Mouse (Mus musculus) monocyte, adult 2 months (primary cell): ENCODE data around the gene Pard6b.

ENCODE experiments used
- DNase-seq, 2 experiments: peaks; one replicate each; pipeline ENCODE4 v3.0.0; 2022; ENCODE audit warnings: low spot score in 2 of 2, low read depth in 1 of 2

Gene Pard6b

GRCm38 (mm10) chr2:168125288-168126089 is 44.7 kb downstream of the Pard6b start:
- DNase-seq: no peak

GRCm38 (mm10) chr2:168127767-168128166 is 47.0 kb downstream of the Pard6b start:
- no peak for DNase-seq

DNA sequence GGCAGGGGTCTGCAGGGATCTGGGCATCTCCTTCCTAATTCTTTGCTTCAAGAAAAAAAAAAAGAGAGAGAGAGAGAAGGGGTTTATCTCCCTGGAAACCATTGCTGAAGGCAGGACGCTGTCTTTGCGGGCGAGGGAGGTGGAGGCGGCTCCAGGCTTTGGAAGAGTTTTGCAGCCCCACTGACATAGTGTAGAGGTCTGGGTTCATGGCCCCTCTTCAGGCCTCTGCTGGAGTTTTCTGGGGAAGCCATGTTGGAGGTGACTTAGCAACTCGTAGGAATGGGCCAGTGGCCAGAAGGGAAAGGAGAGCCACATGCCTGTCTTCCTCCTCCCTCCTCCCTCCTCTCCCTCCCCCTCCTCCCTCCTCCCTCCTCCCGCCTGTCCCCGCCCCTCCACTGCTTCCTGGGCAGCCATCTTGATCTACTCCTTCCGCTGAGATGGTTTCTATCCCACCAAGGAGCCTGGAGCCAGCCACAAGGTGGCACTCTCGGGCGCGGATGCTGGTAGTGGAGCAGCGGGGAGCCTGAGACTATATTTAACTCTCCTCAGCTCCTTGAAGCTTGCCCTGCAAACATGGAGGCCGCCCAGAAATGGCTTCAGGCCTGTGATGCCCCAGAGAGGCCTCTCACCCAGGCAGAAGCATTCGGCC is 47.5 kb downstream of the Pard6b start:
- DNase-seq: peak; percentile 55 to 70

- DNase-seq: no peak
Measured at GRCm38 (mm10) chr2:168130046-168130445, 49.2 kb downstream of the Pard6b start.

DNA sequence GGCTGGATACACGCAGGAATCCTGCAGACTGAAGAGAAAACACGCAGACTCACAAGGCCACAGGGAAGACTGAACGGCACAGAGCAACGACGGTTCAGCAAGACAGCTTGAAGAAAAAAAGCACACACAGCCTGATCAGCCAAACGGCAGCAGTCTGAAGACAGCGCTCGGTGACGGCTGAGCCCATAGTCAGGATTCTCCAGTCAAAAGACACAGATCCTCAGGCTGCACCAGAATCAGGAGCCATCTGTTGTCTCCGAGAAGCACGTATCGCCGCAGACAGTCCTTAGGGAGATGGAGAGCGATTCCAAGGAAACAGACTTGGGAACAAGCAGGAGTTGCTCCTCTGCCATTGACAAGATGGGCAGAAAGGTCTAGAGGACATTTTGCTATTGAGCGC is 56.4 kb downstream of the Pard6b start:
- DNase-seq: no peak

DNA sequence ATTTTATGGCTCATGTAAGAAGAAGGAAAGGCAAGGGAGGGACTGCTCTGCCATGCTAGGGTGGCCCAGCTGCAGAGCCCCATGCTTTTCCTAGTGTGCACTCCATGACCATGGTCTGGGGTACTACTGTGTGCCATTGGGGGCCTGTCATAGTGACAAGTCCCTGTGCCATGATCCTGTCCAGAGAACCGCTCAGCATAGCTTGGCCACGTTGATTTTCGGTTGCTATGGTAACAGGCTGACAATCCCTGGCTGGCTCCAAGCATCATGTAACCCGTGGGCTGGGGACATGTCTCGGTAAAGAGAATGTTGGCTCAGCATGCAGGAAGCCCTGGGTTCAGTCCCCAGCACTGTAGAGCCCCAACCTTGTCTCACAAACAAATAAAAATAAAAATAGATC is 63.0 kb downstream of the Pard6b start:
- no peak for DNase-seq

GRCm38 (mm10) chr2:168145437-168145836 is 64.6 kb downstream of the Pard6b start:
- DNase-seq: no peak

DNA sequence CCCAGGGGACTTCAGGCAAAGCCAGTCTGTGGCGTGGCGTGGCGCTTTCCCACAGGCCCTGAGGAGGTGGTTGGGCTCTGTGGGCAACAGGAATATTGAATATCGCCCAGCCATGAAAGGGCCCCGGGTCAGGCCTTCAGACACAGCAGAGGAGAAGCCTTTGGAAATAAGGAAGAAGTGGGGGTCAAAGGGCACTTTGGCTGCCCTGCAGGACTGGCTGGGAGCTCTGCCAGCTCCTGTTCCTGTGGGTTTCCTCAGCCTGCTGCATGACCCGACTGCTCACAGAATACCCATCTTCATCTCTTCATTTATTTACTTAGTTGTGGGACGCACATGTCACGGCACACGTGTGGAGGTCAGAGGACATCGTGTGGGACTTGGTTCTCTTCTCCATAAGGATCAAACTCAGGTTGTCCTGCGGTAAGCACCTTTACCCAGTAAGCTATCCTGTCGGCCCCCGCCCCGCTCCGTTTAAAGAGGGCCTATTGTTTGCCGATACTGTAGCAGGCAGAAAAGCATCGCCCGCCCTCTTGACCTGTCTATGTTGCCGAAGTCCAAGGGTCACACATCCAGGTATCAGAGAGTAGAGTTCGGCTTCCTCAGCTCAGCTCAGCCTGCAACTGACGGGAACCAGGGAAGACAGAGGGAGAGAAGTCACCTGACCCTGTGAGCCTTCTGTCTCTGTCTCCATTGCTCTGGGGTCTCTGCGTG is 67.1 kb downstream of the Pard6b start:
- DNase-seq: no peak

DNA sequence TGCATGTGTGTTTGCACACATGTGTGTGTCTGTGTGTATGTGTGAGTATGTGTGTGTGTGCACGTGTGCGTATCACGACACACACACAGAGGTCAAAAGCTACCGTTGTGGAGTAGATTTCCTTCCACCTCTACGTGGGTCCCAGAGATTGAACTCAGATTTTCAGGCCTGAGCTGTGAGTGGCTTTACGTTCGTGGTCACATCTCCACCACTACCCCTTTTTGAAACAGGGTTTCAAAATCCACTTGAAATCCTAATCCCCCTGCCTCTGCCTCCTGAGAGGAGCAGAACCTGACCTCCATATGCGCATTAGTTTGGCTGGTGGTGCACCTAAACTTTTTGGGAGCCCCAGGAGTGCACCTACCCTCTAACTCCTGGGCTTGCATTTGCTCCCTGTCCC is 68.4 kb downstream of the Pard6b start:
- no peak for DNase-seq
